Mouse (Mus musculus) hindbrain, postnatal 0 days (tissue): ENCODE measurements around the gene Akt3. TPM values are rescaled to one million over a fixed set of nuclear protein-coding genes. Genes with fewer than 3 reads are reported as not detected.
A peak's percentile ranks its signal among the peaks of the same experiment; 100 is the strongest.

Experiments
- ATAC-seq: fragments of 200-750 bp; cut with Nextera tagmentation; 2 replicates; pipeline ENCODE4 v1.8.0; 2017; ENCODE audit warnings: mild to moderate bottlenecking, moderate TSS enrichment, moderate library complexity
- DNase-seq: peaks from one replicate; pipeline ENCODE4 v3.0.0-alpha.2; 2015; ENCODE audit warnings: low spot score
- H3K27ac ChIP-seq: fragments of 300-500 bp; sonication (generic); 2 replicates; pipeline ENCODE4 v1.5.1; 2014; ENCODE audit warnings: mild to moderate bottlenecking
- H3K27me3 ChIP-seq: fragments of 300-500 bp; sonication (generic); 2 replicates; pipeline ENCODE4 v1.6.1; 2014; ENCODE audit warnings: low read length, mixed read lengths; ENCODE audit not compliant: insufficient read depth
- H3K36me3 ChIP-seq: fragments of 300-500 bp; sonication (generic); 2 replicates; pipeline ENCODE4 v1.6.1; 2014; ENCODE audit warnings: low read length, mixed read lengths; ENCODE audit not compliant: insufficient read depth
- H3K4me1 ChIP-seq: fragments of 300-500 bp; sonication (generic); 2 replicates; pipeline ENCODE4 v1.6.1; 2014; ENCODE audit warnings: antibody characterized with exemption, low read length, mixed read lengths; ENCODE audit not compliant: insufficient read depth
- H3K4me2 ChIP-seq: fragments of 300-500 bp; sonication (generic); 2 replicates; pipeline ENCODE4 v1.6.1; 2014; ENCODE audit warnings: low read depth, mild to moderate bottlenecking, low read length, moderate library complexity, mixed read lengths
- H3K4me3 ChIP-seq: fragments of 300-500 bp; sonication (generic); 2 replicates; pipeline ENCODE4 v1.5.1; 2014; ENCODE audit warnings: low read length
- H3K9ac ChIP-seq: fragments of 300-500 bp; sonication (generic); replicated peaks from 2 replicates; pipeline ENCODE4 v1.6.1; 2014; ENCODE audit warnings: mild to moderate bottlenecking, low read length, moderate library complexity, mixed read lengths
- H3K9me3 ChIP-seq: fragments of 300-500 bp; sonication (generic); 2 replicates; pipeline ENCODE4 v1.6.1; 2016; ENCODE audit warnings: low read length, mixed read lengths
- CTCF ChIP-seq: IDR thresholded peaks from 2 replicates; pipeline ENCODE4 v1.5.1; 2016; ENCODE audit warnings: antibody characterized with exemption, control low read depth, low read depth
- WGBS: fragments of 180-500 bp; shearing (Covaris S2); extraction: QIAGEN DNeasy Blood & Tissue Kit; methylation state at CpG from one replicate; pipeline ENCODE4 v1.1.7; 2014; 5-methylcytosine and 5-hydroxymethylcytosine counted together
- polyA plus RNA-seq: library from polyadenylated mRNA; unstranded; fragments of >200 nt; fragmentation: Nextera tagmentation; extraction: Ambion mirVana; gene quantifications from 2 replicates; pipeline ENCODE4 v1.2.1, GENCODE M21; 2015
- total RNA-seq: library from RNA; depleted of rRNA; stranded (reverse); fragments of >200 nt; gene quantifications from 2 replicates; pipeline ENCODE4 v1.2.3, GENCODE M21; 2014; rRNA removed

Akt3 gene
- total RNA-seq (64.8 and 65.4 TPM in 2 replicates), polyA plus RNA-seq (12.0 and 13.5 TPM in 2 replicates)

- Histone ChIP-seq H3K9ac (peak within 1 kb of the TSS; percentile 94), H3K4me1 (no peaks in the 10 kb centered on the region), H3K27me3 (no peaks in the 10 kb centered on the region), H3K4me2 (peak within 1 kb of the TSS; percentile 84), H3K36me3 (no peaks in the 10 kb centered on the region), H3K4me3 (peak within 1 kb of the TSS; percentile 98), H3K9me3 (no peaks in the 10 kb centered on the region), H3K27ac (peak within 1 kb of the TSS; percentile 99)
- ATAC-seq, result peak; percentile 46; the same call in 1 of the 2 replicates
- no CpG with 5 or more reads among the region's 32 CpGs for WGBS
- DNase-seq, result peak; percentile 66
- no peak for TF ChIP-seq CTCF
Observed at GRCm38 (mm10) chr1:177258034-177258342, at the start of gene Akt3. TSS of gene Akt3 (minus strand) at chr1:177258203.

DNA sequence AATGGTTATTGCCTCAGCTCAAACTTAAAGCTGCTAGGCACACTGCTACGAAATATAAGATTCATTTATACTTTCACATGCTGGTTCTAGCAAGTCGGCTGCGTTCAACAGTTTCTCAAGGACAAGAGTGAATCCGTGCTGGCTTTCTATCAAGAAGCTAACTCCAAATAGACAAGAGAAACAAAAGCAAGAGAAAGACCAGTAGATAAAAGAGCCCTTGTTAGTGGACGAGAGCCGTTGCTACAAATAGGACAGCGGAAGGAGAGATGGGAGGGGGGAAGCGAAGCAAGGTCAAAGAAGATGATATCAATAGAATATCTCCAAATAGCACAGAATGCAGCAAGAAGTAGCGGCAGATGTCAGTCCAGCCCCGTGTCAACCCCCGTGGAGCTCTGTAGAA is 49.5 kb upstream of the Akt3 start:
- ATAC-seq, result peak; percentile 47; the same call in 1 of the 2 replicates
- Histone ChIP-seq H3K4me2 (peak overlapping the region; percentile 43), H3K4me3 (no peak overlapping the region), H3K9me3 (no peaks in the 10 kb centered on the region), H3K27ac (peak overlapping the region; percentile 52; the same call in 1 of the 2 replicates), H3K4me1 (no peaks in the 10 kb centered on the region), H3K36me3 (no peaks in the 10 kb centered on the region), H3K27me3 (no peaks in the 10 kb centered on the region), H3K9ac (no peak overlapping the region)
- no peak for TF ChIP-seq CTCF
- WGBS, result 29% methylated on average over 11 of the region's 11 CpGs
- DNase-seq, result peak; percentile 54

GRCm38 (mm10) chr1:177298231-177298630 is 40.2 kb upstream of the Akt3 start:
- ATAC-seq (no peak), DNase-seq (no peak)
- Histone ChIP-seq H3K9me3 (no peaks in the 10 kb centered on the region), H3K9ac (no peak overlapping the region), H3K4me1 (no peaks in the 10 kb centered on the region), H3K4me2 (no peak overlapping the region), H3K27me3 (no peaks in the 10 kb centered on the region), H3K36me3 (no peaks in the 10 kb centered on the region), H3K27ac (no peak overlapping the region), H3K4me3 (no peak overlapping the region)
- TF ChIP-seq CTCF, result no peak
- 72% methylated on average over 1 of the region's 1 CpGs for WGBS

- 19% methylated on average over 3 of the region's 3 CpGs for WGBS
- Histone ChIP-seq H3K9ac (no peak overlapping the region), H3K4me2 (no peak overlapping the region), H3K4me1 (no peaks in the 10 kb centered on the region), H3K4me3 (no peak overlapping the region), H3K9me3 (no peaks in the 10 kb centered on the region), H3K27ac (no peak overlapping the region), H3K27me3 (no peaks in the 10 kb centered on the region), H3K36me3 (no peaks in the 10 kb centered on the region)
- ATAC-seq, result no peak
- DNase-seq, result no peak
- no peak for TF ChIP-seq CTCF
Observed at GRCm38 (mm10) chr1:177286764-177287163, 28.8 kb upstream of the Akt3 start.

GRCm38 (mm10) chr1:177281925-177282324 is 23.9 kb upstream of the Akt3 start:
- no peaks in the 10 kb centered on the region for H3K4me1 ChIP-seq
- no peaks in the 10 kb centered on the region for H3K27me3 ChIP-seq
- TF ChIP-seq CTCF, result no peak
- H3K36me3 ChIP-seq, result no peaks in the 10 kb centered on the region
- no peak overlapping the region for H3K27ac ChIP-seq
- no peak overlapping the region for H3K4me2 ChIP-seq
- ATAC-seq (no peak), DNase-seq (no peak)
- H3K9me3 ChIP-seq, result no peaks in the 10 kb centered on the region
- no peak overlapping the region for H3K4me3 ChIP-seq
- no peak overlapping the region for H3K9ac ChIP-seq

- no peaks in the 10 kb centered on the region for H3K27me3 ChIP-seq
- no peak overlapping the region for H3K9ac ChIP-seq
- no peak overlapping the region for H3K4me3 ChIP-seq
- H3K36me3 ChIP-seq, result no peaks in the 10 kb centered on the region
- DNase-seq (no peak), ATAC-seq (no peak)
- WGBS, result 88% methylated on average over 5 of the region's 5 CpGs
- H3K4me2 ChIP-seq, result no peak overlapping the region
- no peak overlapping the region for H3K27ac ChIP-seq
- H3K4me1 ChIP-seq, result no peaks in the 10 kb centered on the region
- no peak for TF ChIP-seq CTCF
- H3K9me3 ChIP-seq, result no peaks in the 10 kb centered on the region
Observed at GRCm38 (mm10) chr1:177277361-177277760, 19.4 kb upstream of the Akt3 start.

GRCm38 (mm10) chr1:177267645-177268044 is 9.6 kb upstream of the Akt3 start:
- H3K9me3 ChIP-seq, result no peaks in the 10 kb centered on the region
- ATAC-seq (no peak), DNase-seq (no peak)
- 90% methylated on average over 1 of the region's 1 CpGs for WGBS
- no peak overlapping the region for H3K27ac ChIP-seq
- H3K27me3 ChIP-seq, result no peaks in the 10 kb centered on the region
- no peak overlapping the region for H3K4me3 ChIP-seq
- no peaks in the 10 kb centered on the region for H3K4me1 ChIP-seq
- no peak for TF ChIP-seq CTCF
- H3K4me2 ChIP-seq, result no peak overlapping the region
- no peak overlapping the region for H3K9ac ChIP-seq
- H3K36me3 ChIP-seq, result no peaks in the 10 kb centered on the region
